Mouse (Mus musculus) layer of hippocampus, postnatal 36 days (tissue): ENCODE measurements around the gene Usp2. TPM values are rescaled to one million over a fixed set of nuclear protein-coding genes. Genes with fewer than 3 reads are reported as not detected.

Experiments
- DNase-seq, 2 experiments: peaks; one replicate each; pipeline ENCODE4 v3.0.0; 2022
- total RNA-seq, 2 experiments: library from RNA; stranded (reverse); gene quantifications; 2 replicates each; pipeline ENCODE4 v1.2.3; 2021

Gene Usp2
- total RNA-seq: 10 to 100 TPM; 66.2 to 74.9 TPM

DNA sequence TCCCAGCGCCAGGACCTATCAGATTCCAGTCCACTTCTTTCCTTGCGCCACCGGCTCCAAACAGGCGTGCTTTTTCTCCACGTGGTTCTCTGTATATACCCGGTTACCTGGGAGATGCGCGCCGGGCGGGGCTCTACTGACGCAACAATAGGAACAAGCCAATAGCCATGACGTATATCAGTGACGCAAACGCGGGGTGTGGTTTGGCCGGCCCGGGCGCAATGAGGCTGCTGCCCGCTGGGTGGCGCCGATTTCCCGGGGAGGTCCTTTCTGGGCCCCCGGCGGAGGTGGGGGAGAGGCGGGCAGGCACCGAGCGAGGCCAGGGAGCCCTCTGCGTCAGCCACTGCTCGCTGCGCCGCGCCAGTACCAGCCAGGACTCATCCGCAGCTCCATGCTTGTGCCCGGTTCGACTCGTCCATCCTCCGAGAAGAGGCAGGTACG, at the start of gene Usp2:
Usp2 (plus strand) TSS at position 237 of the 441 bp plus-strand sequence.
- peak; percentile 100 for DNase-seq

DNA sequence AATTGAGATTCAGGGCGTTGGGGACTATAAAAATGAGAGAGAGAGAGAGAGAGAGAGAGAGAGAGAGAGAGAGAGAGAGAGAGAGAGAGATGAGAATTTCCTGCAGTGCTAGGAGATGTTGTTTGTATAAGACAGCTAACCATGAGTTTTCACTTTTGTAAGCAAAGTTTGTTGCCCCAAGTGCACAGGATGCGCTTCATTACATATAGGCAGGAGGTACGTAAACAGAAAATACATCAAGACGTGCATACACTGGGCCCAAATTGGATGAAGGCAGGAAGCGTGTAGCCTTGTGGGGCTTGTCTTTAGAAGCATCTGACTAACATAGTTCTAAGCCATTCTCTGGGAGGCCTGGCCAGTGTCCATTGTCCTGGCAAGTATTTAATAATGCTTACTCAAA, 49.0 kb upstream of the Usp2 start:
- DNase-seq: no peak

DNA sequence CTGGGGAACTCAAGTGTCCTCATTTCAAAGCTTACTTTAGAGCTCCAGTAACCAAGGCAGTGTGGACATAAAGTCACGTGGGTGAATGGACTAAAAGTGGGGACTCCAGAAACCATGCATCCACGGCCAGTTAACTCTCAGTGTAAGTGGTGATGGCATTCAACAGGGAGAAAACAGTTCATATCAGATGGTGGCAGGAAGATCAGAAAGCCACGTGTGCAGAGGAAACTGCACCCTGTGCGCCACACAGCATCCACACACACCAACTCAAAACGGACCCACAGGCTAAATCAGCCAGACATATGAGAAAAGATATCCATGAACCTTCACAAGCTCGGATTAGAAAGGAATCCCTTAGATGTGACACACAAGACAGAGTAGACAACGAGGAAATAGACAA, 46.8 kb upstream of the Usp2 start:
- no peak for DNase-seq

DNA sequence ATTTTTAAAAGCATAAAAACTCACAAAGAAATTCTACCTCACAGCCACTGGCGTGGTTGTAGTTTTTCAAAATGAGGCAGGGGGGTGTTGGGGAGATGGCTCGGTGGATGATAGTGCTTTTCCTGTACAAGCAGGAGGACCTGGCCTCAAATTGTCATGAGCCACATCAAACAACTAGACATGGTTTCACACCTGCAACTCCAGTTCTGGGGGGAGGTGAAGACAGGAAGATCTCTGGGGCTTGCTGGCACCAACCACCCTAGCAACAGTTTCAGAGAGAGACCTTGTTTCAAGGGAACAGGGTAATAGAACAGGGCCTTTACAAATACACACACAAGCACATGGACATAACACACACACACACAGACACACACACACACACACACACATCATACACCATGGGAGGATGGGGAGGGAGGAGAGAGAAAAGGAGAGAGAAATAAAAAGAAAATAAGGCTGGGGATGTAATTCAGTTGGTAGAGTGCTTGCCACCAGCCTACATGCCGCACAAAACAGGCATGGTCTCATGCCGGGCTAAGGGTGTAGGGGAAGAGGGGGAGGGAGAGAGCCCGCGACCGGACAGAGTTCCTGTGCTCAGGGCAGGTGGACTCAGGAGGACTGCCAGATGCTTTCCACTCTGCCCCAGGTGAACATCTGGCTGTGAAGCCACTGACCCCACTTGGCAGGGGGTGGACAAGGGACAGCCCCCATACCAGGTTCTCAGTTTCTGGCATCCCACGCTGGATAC, 44.5 kb upstream of the Usp2 start:
- DNase-seq: no peak

DNA sequence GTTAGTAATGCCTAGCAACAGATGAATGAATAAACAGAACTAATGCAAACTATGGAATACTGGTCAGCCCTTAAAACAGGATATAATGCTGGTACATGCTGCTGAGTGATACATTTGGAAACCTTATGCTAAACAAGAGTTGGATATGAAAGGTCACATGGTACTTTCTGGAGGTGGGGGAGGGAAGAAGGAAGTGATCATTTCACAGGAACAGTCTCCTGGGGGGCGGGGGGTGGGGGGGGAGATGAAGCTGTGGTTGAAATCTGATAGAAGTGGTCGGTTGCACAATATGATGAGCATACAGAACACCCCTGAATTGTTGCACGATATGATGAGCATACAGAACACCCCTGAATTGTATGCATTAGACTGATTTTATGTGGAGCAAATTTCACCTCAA, 42.7 kb upstream of the Usp2 start:
- no peak for DNase-seq

DNA sequence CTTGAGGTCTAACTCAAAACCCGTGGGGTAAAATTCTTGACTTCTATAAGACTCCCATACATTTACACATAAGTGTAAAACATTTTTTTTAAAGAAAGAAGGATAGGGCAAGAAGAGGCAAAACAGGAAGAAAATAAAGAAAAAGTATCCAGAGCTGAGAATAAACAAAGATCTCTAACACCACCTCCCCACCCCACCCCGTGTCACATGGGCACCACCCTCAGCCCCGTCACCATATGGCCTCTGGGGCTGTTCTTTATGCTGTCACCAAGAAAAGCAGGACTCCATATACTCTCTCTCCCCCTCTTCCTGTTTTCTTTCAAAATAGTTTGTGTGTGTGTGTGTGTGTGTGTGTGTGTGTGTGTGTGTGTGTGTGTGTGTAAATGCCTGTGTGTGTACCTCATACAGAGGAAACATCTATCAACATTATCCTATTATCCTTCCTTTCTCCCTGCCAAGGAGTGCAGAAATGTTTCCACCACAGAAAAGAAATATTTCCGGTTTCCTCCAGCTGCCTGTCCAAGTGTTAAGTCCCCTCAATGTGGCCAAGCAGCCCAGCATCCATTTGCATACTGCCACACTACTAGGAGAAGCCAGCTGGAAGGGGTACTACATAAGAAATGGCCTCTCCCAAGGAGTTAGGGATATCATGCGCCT, 37.1 kb upstream of the Usp2 start:
- no peak for DNase-seq

DNA sequence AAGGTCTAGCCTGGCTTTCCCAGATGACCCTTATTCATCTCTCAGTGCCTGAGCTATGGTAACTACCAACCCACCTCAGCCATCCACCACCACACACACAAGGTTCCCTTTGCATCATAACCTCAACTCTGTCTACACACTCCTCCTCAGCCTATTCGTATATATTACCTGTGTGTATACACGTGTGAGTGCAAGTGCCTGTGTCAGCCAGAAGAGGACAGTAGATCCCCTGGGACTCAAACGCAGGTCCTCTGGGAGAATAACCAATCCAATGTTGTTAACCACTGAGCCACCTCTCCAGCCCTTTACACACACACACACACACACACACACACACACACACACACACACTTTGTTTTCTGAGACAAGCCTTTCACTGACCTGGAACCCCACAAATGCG, 36.2 kb upstream of the Usp2 start:
- DNase-seq: no peak

DNA sequence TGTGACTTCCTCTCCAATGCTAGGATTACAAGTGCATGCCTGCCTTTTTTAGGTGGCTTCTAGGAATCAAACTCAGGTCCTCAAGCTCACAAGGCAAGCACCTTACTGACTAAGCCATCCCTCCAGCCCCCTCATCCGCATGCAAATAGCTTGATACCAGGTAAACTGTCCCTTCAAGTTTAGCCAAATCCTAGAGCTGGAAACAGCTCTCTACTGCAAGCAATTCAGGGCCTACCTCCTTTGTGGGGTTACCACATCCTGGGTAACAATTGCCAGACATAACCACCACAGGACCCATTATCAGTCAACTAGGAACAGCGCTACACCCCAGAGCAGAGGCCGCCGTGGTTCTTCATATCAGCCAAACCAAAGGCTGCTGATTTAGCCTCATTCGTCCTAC, 35.7 kb upstream of the Usp2 start:
- no peak for DNase-seq

DNA sequence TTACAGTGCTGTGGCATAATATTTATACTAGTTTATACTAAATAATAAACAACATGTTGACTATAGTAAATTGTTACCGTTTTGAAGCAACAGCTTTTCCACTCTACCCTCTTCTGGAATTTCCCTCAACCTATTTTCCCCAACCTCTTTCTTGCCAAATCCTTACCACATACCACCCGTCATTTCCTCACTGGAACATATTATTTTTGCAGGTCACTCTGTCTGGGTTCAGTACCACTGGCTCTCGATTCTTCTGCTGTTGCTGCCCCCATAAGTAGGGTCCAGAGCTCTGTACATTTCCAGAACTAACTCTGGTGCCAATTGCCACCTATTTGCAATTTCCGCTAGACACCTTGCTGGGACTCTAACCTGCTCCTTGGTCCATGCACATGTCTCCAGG, 34.9 kb upstream of the Usp2 start:
- no peak for DNase-seq

DNA sequence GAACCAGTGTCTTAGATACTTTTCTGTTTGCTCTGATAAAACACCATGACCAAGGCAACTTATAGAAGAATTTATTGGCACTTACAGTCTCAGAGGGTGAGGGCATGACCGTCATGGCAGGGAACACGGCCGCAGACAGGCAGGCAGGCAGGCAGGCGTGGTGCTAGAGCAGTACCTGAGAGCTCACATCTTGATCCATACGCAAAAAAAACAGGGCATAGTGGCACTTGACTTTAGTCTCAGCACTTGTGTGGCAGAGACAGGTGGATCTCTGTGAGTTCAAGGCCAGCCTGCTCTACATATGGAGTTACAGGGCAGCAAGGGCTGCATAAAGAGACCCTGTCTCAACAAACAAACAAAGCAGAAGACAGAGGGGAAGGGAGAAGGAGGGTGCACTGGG, 33.5 kb upstream of the Usp2 start:
- DNase-seq: no peak

DNA sequence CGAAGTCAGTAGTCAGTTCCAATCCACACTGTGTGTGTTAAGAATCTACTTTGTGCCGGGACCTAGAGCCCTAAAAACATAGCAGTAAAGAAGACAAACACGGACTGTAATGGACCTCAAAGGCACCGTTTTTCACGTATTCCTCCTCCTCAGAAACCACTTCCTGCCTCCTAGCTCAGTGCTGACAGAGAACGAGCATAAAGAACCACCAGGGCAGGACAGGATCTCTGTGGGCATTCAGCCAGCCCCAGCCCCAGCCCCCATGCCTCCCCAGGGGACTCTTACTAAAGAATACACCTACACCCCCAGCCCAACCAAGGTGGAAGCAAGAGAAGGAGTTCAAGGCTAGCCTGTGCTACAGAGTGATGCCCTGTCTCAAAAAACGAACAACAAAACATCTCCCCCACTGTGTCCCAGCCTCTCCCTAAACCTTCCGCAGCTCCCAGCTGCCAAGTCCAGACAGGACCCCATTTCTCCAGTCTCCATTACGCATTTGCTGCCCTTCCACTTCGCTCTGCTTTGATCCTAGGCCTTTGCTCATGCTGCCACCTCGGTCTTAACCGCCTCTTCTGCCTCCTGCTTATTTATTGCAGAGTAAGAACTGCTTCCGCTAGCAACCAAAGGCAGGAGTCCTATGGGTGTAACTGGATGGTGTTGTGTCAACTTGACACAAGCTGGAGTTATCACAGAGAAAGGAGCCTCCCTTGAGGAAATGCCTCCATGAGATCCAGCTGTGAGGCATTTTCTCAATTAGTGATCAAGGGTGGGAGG, 32.7 kb upstream of the Usp2 start:
- no peak for DNase-seq

DNA sequence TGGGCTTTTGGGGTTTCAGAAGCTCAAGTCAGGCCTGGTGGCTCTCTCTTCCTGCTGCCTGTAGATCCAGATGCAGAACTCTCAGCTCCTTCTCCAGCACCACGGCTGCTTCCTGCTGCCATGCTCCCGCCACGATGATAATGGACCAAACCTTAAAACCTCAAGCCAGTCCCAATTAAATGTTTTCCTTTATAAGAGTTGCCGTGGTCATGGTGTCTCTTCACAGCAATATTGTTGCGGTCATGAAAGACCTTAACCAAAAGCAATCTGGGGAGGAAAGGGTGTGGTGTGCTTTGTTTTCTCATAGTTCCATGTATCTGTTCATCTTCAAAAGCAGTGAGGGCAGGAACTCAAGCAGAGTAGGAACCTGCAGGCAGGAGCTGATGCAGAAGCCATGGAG, 29.7 kb upstream of the Usp2 start:
- DNase-seq: no peak

DNA sequence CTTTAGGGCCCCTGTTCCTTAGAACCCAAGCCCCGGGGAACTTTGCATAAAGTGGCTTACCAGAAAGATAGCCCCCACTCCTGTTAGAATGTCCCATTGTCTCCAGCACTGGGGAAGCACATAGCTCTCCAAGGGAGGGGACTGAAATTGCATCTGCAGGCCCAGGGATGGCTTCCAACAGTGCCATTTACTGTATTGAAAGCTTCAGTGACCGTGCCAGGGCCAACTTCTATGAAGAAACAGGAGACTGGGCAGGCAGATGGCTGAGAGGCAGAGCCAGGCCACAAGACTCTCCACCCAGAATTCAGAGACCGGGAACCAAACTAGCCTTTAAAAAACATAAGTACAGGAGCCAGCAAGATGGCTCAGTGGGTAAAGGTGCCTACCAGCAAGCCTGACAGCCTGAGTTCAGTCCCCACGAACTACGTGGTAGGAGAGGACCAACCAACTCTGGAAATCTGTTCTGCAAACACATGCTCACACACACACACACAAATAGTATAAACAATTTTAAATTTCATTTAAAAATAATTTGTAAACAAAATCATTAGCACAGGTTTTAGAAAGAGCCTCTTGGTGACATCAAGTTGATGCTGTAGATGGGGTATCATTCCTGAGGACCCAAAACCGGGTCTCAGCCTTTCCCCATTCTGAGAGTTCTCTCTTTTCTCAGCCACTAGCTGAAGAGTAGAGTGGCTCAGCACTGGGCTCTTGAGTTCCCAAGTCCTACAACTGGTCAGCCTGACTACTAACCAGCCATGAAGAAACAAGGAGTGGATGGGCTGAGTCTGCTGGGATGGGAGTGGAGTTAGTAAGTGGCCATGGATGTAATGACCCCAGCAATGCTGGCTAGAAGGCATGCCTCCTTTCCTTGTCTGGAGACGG, 25.1 kb upstream of the Usp2 start:
- no peak for DNase-seq

DNA sequence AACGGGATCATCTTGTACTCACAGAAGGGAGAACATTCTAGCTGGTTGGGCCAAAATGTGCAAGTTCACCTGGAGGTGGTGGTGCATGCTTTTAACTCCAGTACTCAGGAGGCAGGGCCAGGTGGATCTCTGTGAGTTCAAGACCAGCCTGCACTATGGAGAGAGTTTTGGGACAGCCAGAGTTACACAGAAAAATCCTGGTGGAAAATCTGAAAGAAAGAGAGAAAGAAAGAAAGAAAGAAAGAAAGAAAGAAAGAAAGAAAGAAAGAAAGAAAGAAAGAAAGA, 24.5 kb upstream of the Usp2 start:
- no peak for DNase-seq

DNA sequence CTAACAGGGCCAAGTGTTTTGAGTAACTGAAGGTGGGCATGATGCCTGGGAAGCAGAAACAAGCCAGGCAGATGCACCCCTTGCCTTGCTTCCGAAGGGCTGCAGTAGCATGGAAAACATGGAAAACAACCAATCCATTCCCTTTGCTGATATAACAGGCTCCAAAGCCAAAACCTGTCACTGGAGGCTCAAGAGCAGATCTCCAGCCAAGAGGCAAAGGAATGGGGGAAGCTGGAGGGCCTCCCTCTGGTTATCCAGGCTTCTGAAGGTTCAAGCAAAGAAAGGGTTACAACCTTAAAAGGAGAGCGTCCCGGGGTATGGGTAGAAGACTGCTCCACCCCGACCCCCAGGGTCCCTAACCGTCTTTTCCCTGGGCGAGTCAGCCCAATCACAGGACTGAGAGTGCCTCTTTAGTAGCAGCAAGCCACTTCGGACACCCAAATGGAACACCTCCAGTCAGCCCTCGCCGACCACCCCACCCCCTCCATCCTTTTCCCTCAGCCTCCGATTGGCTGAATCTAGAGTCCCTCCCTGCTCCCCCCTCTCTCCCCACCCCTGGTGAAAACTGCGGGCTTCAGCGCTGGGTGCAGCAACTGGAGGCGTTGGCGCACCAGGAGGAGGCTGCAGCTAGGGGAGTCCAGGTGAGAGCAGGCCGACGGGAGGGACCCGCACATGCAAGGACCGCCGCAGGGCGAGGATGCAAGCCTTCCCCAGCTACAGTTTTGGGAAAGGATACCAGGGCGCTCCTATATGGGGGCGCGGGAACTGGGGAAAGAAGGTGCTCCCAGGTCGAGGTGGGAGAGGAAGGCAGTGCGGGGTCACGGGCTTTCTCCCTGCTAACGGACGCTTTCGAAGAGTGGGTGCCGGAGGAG, 23.7 kb upstream of the Usp2 start, which contains the start of gene Thy1:
Thy1 (plus strand) TSS at position 549 of the 872 bp plus-strand sequence.
- DNase-seq: peak; percentile 72 to 74

DNA sequence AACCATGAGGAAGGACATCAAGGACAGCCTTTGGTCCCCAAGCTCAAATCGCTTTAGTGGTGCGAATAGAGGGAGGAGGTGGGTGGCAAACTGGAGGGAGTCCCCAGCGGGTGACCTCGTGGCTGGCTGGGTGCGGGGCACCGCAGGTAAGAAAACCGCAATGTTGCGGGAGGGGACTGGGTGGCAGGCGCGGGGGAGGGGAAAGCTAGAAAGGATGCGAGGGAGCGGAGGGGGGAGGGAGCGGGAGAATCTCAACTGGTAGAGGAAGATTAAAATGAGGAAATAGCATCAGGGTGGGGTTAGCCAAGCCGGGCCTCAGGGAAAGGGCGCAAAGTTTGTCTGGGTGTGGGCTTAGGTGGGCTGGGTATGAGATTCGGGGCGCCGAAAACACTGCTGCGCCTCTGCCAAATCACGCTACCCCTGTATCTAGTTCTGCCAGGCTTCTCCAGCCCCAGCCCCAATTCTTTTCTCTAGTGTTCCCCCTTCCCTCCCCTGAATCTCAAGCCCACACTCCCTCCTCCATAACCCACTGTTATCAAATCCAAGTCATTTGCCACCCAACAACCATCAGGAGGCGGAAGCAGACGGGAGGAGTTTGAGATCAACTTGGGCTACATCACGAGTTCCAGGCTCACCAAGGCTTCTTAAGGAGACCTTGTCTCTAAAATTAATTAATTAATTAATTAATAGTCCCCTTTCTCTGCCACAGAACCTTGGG, 23.0 kb upstream of the Usp2 start:
- no peak for DNase-seq

DNA sequence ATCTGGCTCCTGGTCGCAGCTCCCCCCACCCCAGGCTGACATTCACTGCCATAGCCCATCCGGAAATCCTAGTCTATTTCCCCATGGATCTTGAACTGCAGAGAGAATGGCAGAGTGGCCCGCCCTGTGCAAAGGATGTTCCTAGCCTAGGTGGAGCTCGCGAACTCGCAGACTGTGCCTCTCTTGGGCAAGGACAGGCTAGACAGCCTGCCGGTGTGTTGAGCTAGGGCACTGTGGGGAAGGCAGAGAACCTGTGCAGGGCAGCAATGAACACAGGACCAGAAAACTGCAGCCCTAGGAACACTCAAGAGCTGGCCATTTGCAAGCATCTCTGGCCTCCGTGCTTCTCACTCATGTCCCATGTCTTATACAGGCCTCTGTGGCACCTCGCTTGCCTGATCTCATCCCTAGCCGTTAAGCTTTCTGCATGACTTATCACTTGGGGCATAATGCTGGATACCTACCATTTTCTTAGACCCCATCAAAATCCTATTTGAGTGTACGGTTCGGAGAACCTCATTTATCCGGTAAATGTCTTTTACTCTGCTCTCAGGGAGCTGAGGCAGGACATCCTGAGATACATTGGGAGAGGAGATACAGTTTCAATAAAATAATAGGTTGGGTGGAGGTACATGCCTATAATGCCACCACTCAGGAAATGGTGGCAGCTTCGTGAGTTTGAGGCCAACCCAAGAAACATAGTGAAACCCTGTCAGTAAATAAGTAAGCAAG, 22.2 kb upstream of the Usp2 start:
- no peak for DNase-seq

DNA sequence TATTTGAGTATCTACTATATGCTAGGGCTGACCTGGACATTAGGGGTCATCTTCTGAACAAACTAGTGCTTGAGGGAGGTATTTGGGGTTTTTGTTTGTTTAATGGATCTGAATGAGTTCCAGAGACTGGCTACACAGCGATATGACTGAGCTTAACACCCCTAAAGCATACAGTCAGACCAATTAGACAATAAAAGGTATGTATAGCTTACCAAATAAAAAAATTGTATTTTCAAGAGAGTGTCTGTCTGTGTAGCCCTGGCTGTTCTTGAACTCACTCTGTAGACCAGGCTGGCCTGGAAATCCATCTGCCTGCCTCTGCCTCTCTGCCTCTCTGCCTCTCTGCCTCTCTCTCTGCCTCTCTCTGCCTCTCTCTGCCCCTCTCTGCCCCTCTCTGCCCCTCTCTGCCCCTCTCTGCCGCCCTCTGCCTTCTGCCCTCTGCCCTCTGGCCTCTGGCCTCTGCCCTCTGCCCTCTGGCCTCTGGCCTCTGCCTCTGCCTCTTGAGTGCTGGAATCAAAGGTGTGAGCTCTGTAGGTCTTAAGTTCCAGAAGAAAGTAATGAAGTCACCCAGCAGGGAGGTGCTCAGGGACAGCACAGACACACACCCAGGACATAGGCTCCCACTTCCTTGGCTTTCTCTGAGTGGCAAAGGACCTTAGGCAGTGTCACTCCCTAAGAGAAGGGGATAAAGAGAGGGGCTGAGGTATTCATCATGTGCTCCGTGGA, 21.5 kb upstream of the Usp2 start:
- no peak for DNase-seq

DNA sequence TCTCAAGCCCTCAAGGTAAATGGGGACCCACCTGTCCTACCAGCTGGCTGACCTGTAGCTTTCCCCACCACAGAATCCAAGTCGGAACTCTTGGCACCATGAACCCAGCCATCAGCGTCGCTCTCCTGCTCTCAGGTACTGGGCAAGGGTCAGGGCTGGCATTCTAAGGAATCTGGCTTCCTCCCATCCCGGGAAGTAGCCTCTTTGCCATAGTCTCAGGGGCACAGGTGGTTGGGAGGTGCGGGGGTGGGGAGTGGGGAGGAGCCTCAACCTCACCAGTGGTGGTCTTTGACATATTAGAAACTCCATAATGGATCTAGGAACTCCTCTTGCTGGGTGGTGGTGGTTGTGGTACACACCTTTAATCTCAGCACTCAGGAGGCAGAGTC, 20.9 kb upstream of the Usp2 start:
- DNase-seq: no peak

DNA sequence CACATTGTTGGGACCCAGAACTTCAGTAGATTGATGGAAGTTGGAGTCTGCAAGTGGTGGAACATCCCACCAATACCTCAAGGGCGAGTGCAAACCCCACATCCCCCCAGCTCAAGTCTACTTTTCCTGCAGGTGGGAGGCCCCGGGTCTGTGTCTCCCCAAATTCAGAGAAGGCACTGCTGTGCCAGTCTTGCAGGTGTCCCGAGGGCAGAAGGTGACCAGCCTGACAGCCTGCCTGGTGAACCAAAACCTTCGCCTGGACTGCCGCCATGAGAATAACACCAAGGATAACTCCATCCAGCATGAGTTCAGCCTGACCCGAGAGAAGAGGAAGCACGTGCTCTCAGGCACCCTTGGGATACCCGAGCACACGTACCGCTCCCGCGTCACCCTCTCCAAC, 20.4 kb upstream of the Usp2 start:
- DNase-seq: no peak
